In the genomic region with DNA sequence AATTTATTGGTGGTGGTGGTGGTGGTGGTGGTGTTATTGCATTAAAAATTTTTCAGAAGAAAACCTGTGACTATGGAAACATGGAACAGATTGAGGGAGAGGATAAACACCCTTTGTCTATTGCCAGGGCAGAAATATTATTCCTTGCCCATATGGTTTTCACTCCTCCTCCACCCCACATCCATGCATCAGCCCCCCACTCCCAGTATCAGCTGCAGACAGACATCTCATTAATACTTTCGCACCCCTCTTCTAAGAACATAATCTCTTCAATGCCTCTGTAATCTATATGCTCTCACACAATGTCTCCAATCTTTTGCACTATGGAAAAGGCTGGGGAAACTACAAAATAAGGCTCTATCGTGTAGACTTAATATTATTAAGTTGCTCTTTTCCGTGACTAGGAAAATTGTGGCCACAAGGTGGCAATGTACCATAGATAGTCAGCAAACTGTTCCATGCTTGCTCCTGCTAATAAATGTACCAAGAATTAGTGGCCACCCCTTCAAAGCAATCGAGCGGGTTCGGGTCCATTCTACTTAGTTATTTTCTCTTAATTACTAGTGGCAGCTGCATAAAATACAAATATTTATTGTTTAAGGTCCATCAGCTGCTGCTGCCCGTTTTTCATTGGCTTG, we compare ENCODE assay signal across 8 mouse cellular contexts.
DNase-seq lines count a peak whose midpoint lies in the region; ATAC-seq and TF ChIP-seq lines count a peak whose summit lies in the region.
"Had no signal": no experiment of that assay in that cellular context is flagged by ENCODE, and none has a peak within 500 bp of the region (broad histone marks: within the 10 kb centered on the region; RNA-seq: fewer than 3 reads in every experiment).

No protein-coding gene starts in this region.

- no peaks in the 10 kb centered on the region for H3K27me3 ChIP-seq in forebrain, embryonic 14.5 days (replicated peaks; ENCODE audit: control insufficient read depth, insufficient read depth, low read length)
- H3K27me3 ChIP-seq in hindbrain, postnatal 0 days (ENCODE audit: insufficient read depth, low read length), result no peaks in the 10 kb centered on the region
- no peaks in the 10 kb centered on the region for H3K27me3 ChIP-seq in midbrain, embryonic 13.5 days
- H3K27me3 ChIP-seq in stomach, embryonic 14.5 days (ENCODE audit: control insufficient read depth, insufficient read depth, low read length), result no peaks in the 10 kb centered on the region
- H3K27me3 ChIP-seq: heart, embryonic 15.5 days had no signal

- no peak overlapping the region for H3K4me3 ChIP-seq in forebrain, embryonic 14.5 days (ENCODE audit: low read depth, low read length)
- no peak overlapping the region for H3K4me3 ChIP-seq in hindbrain, postnatal 0 days (ENCODE audit: low read length)
- no peak overlapping the region for H3K4me3 ChIP-seq in midbrain, embryonic 13.5 days (replicated peaks)
- H3K4me3 ChIP-seq in stomach, embryonic 14.5 days (ENCODE audit: low read depth, low read length), result no peak overlapping the region
- H3K4me3 ChIP-seq: heart, embryonic 15.5 days had no signal

- H3K4me1 ChIP-seq in forebrain, embryonic 14.5 days (ENCODE audit: control insufficient read depth, insufficient read depth, low read length), result no peaks in the 10 kb centered on the region
- no peaks in the 10 kb centered on the region for H3K4me1 ChIP-seq in hindbrain, postnatal 0 days (ENCODE audit: insufficient read depth, low read length)
- H3K4me1 ChIP-seq in midbrain, embryonic 13.5 days (replicated peaks), result peaks cover 12% of the 10 kb centered on the region
- no peaks in the 10 kb centered on the region for H3K4me1 ChIP-seq in stomach, embryonic 14.5 days (ENCODE audit: control insufficient read depth, insufficient read depth, low read length)
- H3K4me1 ChIP-seq: heart, embryonic 15.5 days had no signal

- H3K36me3 ChIP-seq in forebrain, embryonic 14.5 days (ENCODE audit: control insufficient read depth, insufficient read depth, low read length), result no peaks in the 10 kb centered on the region
- no peaks in the 10 kb centered on the region for H3K36me3 ChIP-seq in hindbrain, postnatal 0 days (ENCODE audit: insufficient read depth, low read length)
- H3K36me3 ChIP-seq in midbrain, embryonic 13.5 days, result no peaks in the 10 kb centered on the region
- H3K36me3 ChIP-seq in stomach, embryonic 14.5 days (ENCODE audit: control insufficient read depth, insufficient read depth, low read length), result no peaks in the 10 kb centered on the region
- H3K36me3 ChIP-seq: heart, embryonic 15.5 days had no signal

- ATAC-seq in forebrain, embryonic 14.5 days, result peak; percentile 78
- ATAC-seq in hindbrain, postnatal 0 days, result peak; percentile 71
- peak; percentile 55; the same call in 1 of the 2 replicates for ATAC-seq in midbrain, embryonic 13.5 days
- 0 out of 2 replicates have a peak, but pooled peaks have one; percentile 10 for ATAC-seq in stomach, embryonic 14.5 days (ENCODE audit: insufficient number of reproducible peaks, insufficient read depth, low FRiP score, low read depth)

- peak; percentile 32 for DNase-seq in Muller cell, postnatal 12 days (ENCODE audit: inconsistent ontology term)
- peak; percentile 63 for DNase-seq in adrenal gland, postnatal 25 days
- peak; percentile 92 for DNase-seq in forebrain, embryonic 14.5 days (ENCODE audit: low spot score)
- DNase-seq in hindbrain, postnatal 0 days (ENCODE audit: low spot score), result peak; percentile 92
- peak; percentile 68 to 81 for DNase-seq in left cerebral cortex, adult 18-20 months (ENCODE audit: low spot score in 2 of 2)

- H3K9me3 ChIP-seq in forebrain, embryonic 14.5 days (replicated peaks; ENCODE audit: control insufficient read depth, low read length), result no peaks in the 10 kb centered on the region
- no peaks in the 10 kb centered on the region for H3K9me3 ChIP-seq in hindbrain, postnatal 0 days (ENCODE audit: low read length)
- no peaks in the 10 kb centered on the region for H3K9me3 ChIP-seq in midbrain, embryonic 13.5 days
- no peaks in the 10 kb centered on the region for H3K9me3 ChIP-seq in stomach, embryonic 14.5 days (ENCODE audit: control insufficient read depth, low read depth, low read length)
- H3K9me3 ChIP-seq: heart, embryonic 15.5 days had no signal

- no peak overlapping the region for H3K4me2 ChIP-seq in forebrain, embryonic 14.5 days (ENCODE audit: low read length)
- peak overlapping the region; percentile 13; the same call in 1 of the 2 replicates for H3K4me2 ChIP-seq in hindbrain, postnatal 0 days (ENCODE audit: low read depth, low read length)
- H3K4me2 ChIP-seq in midbrain, embryonic 13.5 days (replicated peaks), result no peak overlapping the region
- no peak overlapping the region for H3K4me2 ChIP-seq in stomach, embryonic 14.5 days (replicated peaks; ENCODE audit: low read depth, low read length)
- H3K4me2 ChIP-seq: heart, embryonic 15.5 days had no signal

- peak; percentile 81 for TF ChIP-seq CTCF in hindbrain, postnatal 0 days (IDR thresholded peaks at IDR 0.05; ENCODE audit: low read depth)

- H3K27ac ChIP-seq in forebrain, embryonic 14.5 days (ENCODE audit: low read depth, low read length), result no peak overlapping the region
- no peak overlapping the region for H3K27ac ChIP-seq in hindbrain, postnatal 0 days
- H3K27ac ChIP-seq in midbrain, embryonic 13.5 days, result no peak overlapping the region
- no peak overlapping the region for H3K27ac ChIP-seq in stomach, embryonic 14.5 days (ENCODE audit: low read length)
- H3K27ac ChIP-seq: heart, embryonic 15.5 days had no signal

- no peak overlapping the region for H3K9ac ChIP-seq in forebrain, embryonic 14.5 days (ENCODE audit: low read length)
- no peak overlapping the region for H3K9ac ChIP-seq in hindbrain, postnatal 0 days (replicated peaks; ENCODE audit: low read length)
- H3K9ac ChIP-seq in midbrain, embryonic 13.5 days (replicated peaks), result no peak overlapping the region
- no peak overlapping the region for H3K9ac ChIP-seq in stomach, embryonic 14.5 days (replicated peaks; ENCODE audit: low read depth, low read length)
- H3K9ac ChIP-seq: heart, embryonic 15.5 days had no signal

- 15% methylated on average over 7 of the region's 7 CpGs for WGBS in forebrain, embryonic 14.5 days
- whole genome bisulfite sequencing in hindbrain, postnatal 0 days, result 24% methylated on average over 7 of the region's 7 CpGs
- WGBS in midbrain, embryonic 13.5 days, result 29% methylated on average over 7 of the region's 7 CpGs
- 22% methylated on average over 7 of the region's 7 CpGs for whole genome bisulfite sequencing in stomach, embryonic 14.5 days

Comparison
In these comparisons a context has a peak if more than half of its experiments do, and no peak if none do; other contexts are left out.
1. DNase-seq: peak in every context shown above with its lines; median percentile 92 in forebrain, embryonic 14.5 days; 92 in hindbrain, postnatal 0 days; 74 in left cerebral cortex, adult 18-20 months; 63 in adrenal gland, postnatal 25 days; 32 in Muller cell, postnatal 12 days.
2. ATAC-seq: peak in every context shown above with its lines; median percentile 78 in forebrain, embryonic 14.5 days; 71 in hindbrain, postnatal 0 days; 55 in midbrain, embryonic 13.5 days; 10 in stomach, embryonic 14.5 days.